ENCODE assay signal across 13 mouse cellular contexts in genomic region chr17:35465651-35466050, GRCm38 (mm10). TPM values are rescaled to one million over a fixed set of nuclear protein-coding genes. Genes with fewer than 3 reads are reported as not detected.
DNase-seq lines count a peak whose midpoint lies in the region; ATAC-seq and TF ChIP-seq lines count a peak whose summit lies in the region.
"Not testable (repeated sequence)": the region's sequence is repeated elsewhere in the genome, so short reads cannot be mapped to it uniquely, and the experiment has no call there.
"Had no signal": no experiment of that assay in that cellular context is flagged by ENCODE, and none has a peak within 500 bp of the region (broad histone marks: within the 10 kb centered on the region; RNA-seq: fewer than 3 reads in every experiment).

No protein-coding gene starts in this region.

- ATAC-seq in embryonic facial prominence, embryonic 11.5 days (replicated peaks; ENCODE audit: insufficient number of reproducible peaks, low FRiP score, low TSS enrichment, low read depth); hindbrain, postnatal 0 days: not testable (repeated sequence)
- peak; percentile 54; the same call in 1 of the 2 replicates for ATAC-seq in megakaryocyte progenitor cell, adult 5-6 weeks (replicated peaks; ENCODE audit: poor library complexity)

- peak; percentile 64 for DNase-seq in embryonic facial prominence, embryonic 11.5 days (ENCODE audit: low spot score)
- peak; percentile 57 for DNase-seq in hindbrain, postnatal 0 days (ENCODE audit: low spot score)
- DNase-seq in limb, embryonic 10.5 days (ENCODE audit: low spot score), result peak; percentile 77

- peaks cover 13% of the 10 kb centered on the region for H3K27me3 ChIP-seq in ES-Bruce4 (ENCODE audit: control insufficient read depth, insufficient read depth, low read length, poor library complexity, severe bottlenecking)
- H3K27me3 ChIP-seq in embryonic facial prominence, embryonic 11.5 days (ENCODE audit: control insufficient read depth, insufficient read depth, low read length), result peaks cover 16% of the 10 kb centered on the region
- peaks cover 16% of the 10 kb centered on the region for H3K27me3 ChIP-seq in hindbrain, postnatal 0 days (ENCODE audit: insufficient read depth, low read length)
- peaks cover 24% of the 10 kb centered on the region for H3K27me3 ChIP-seq in limb, embryonic 10.5 days (ENCODE audit: low read depth, poor library complexity, severe bottlenecking)
- peaks cover 13% of the 10 kb centered on the region for H3K27me3 ChIP-seq in small intestine, adult 2 months (ENCODE audit: control insufficient read depth, insufficient read depth, low read length)

- TF ChIP-seq POLR2A in ES-Bruce4 (IDR thresholded peaks at IDR 0.05; ENCODE audit: insufficient read depth, low read length); bone marrow macrophage, adult 2 months (IDR thresholded peaks at IDR 0.05; ENCODE audit: borderline replicate concordance, low read depth, low read length); small intestine, adult 2 months (IDR thresholded peaks at IDR 0.05; ENCODE audit: low read depth, low read length): not testable (repeated sequence)

- H3K4me2 ChIP-seq in embryonic facial prominence, embryonic 11.5 days (ENCODE audit: low read depth, low read length); hindbrain, postnatal 0 days (ENCODE audit: low read depth, low read length): not testable (repeated sequence)

- TF ChIP-seq EP300 in ES-Bruce4 (IDR thresholded peaks at IDR 0.05; ENCODE audit: insufficient read depth, low read depth, low read length), result not testable (repeated sequence)

- TF ChIP-seq CTCF in ES-Bruce4 (IDR thresholded peaks at IDR 0.05; ENCODE audit: low read depth, low read length), result peak; percentile 74
- TF ChIP-seq CTCF in bone marrow macrophage, adult 2 months (IDR thresholded peaks at IDR 0.05; ENCODE audit: low read depth, low read length), result peak; percentile 84
- TF ChIP-seq CTCF in hindbrain, postnatal 0 days (IDR thresholded peaks at IDR 0.05; ENCODE audit: low read depth), result peak; percentile 82
- peak; percentile 59; the same call in 1 of the 2 replicates for TF ChIP-seq CTCF in small intestine, adult 2 months (IDR thresholded peaks at IDR 0.05; ENCODE audit: extremely low read depth, insufficient read length, insufficient replicate concordance, low read depth, low read length)

- WGBS in embryonic facial prominence, embryonic 11.5 days, result 7% methylated on average over 8 of the region's 8 CpGs
- 10% methylated on average over 8 of the region's 8 CpGs for WGBS in hindbrain, postnatal 0 days
- 11% methylated on average over 8 of the region's 8 CpGs for WGBS in limb, embryonic 10.5 days
- 19% methylated on average over 8 of the region's 8 CpGs for WGBS in small intestine, adult 2 months

- H3K9ac ChIP-seq in ES-Bruce4 (ENCODE audit: low read depth, poor library complexity, severe bottlenecking); embryonic facial prominence, embryonic 11.5 days (replicated peaks; ENCODE audit: low read length); hindbrain, postnatal 0 days (replicated peaks; ENCODE audit: low read length): not testable (repeated sequence)

- H3K9me3 ChIP-seq in ES-Bruce4 (replicated peaks; ENCODE audit: control insufficient read depth, insufficient read depth, low read length, poor library complexity, severe bottlenecking); embryonic facial prominence, embryonic 11.5 days (replicated peaks; ENCODE audit: control insufficient read depth, low read length); hindbrain, postnatal 0 days (ENCODE audit: low read length); limb, embryonic 10.5 days (replicated peaks): not testable (repeated sequence)

- not testable (repeated sequence) for H3K4me1 ChIP-seq in ES-Bruce4 (ENCODE audit: control insufficient read depth, insufficient read depth, low read length); bone marrow macrophage, adult 2 months (ENCODE audit: control insufficient read depth, insufficient read depth, low read length); embryonic facial prominence, embryonic 11.5 days (ENCODE audit: control insufficient read depth, insufficient read depth, low read length); hindbrain, postnatal 0 days (ENCODE audit: insufficient read depth, low read length); small intestine, adult 2 months (ENCODE audit: control insufficient read depth, insufficient read depth, insufficient read length, low read length)
- peaks cover 12% of the 10 kb centered on the region for H3K4me1 ChIP-seq in limb, embryonic 10.5 days

- H3K27ac ChIP-seq in ES-Bruce4 (ENCODE audit: insufficient read depth, low read length); bone marrow macrophage, adult 2 months (ENCODE audit: insufficient read depth, low read depth, low read length); embryonic facial prominence, embryonic 11.5 days (replicated peaks; ENCODE audit: low read depth, low read length); hindbrain, postnatal 0 days; limb, embryonic 10.5 days; small intestine, adult 2 months (ENCODE audit: insufficient read depth, low read depth, low read length): not testable (repeated sequence)

- H3K4me3 ChIP-seq in ES-Bruce4 (ENCODE audit: low read depth, low read length); bone marrow macrophage, adult 2 months (ENCODE audit: insufficient read depth, low read length); embryonic facial prominence, embryonic 11.5 days (ENCODE audit: low read depth, low read length); hindbrain, postnatal 0 days (ENCODE audit: low read length); limb, embryonic 10.5 days; small intestine, adult 2 months (ENCODE audit: low read depth, low read length): not testable (repeated sequence)

- H3K36me3 ChIP-seq in ES-Bruce4 (ENCODE audit: control insufficient read depth, insufficient read depth, low read length, poor library complexity, severe bottlenecking); embryonic facial prominence, embryonic 11.5 days (replicated peaks; ENCODE audit: control insufficient read depth, insufficient read depth, low read depth, low read length); hindbrain, postnatal 0 days (ENCODE audit: insufficient read depth, low read length); limb, embryonic 10.5 days; small intestine, adult 2 months (ENCODE audit: control insufficient read depth, insufficient read depth, low read length): not testable (repeated sequence)

RNA-seq across cellular contexts. Expression of gene H2-Q10, which starts 4.2 kb away (rescaled TPM):
- 0.68 and 2.0 TPM in 2 replicates for polyA plus RNA-seq in ES-Bruce4 (2011; ENCODE audit: insufficient read depth, insufficient read length, low read depth, missing spikeins)
- 5.8 TPM in 2 replicates for polyA plus RNA-seq in bone marrow macrophage, adult 2 months (2012; ENCODE audit: insufficient read depth, insufficient read length, missing spikeins)
- polyA plus RNA-seq in embryonic facial prominence, embryonic 11.5 days (2014; fragmentation: Nextera tagmentation; extraction: Ambion mirVana), result 0.18 TPM in 2 replicates
- total RNA-seq in hindbrain, postnatal 0 days (2014; rRNA removed), result 0.07 TPM in 1 of 2 replicates, not detected in the other
- polyA plus RNA-seq in hindbrain, postnatal 0 days (2015; fragmentation: Nextera tagmentation; extraction: Ambion mirVana), result 0.21 and 0.30 TPM in 2 replicates
- 0.51 and 0.53 TPM in 2 replicates for polyA plus RNA-seq in limb, embryonic 10.5 days (2016; fragmentation: Nextera tagmentation; extraction: Ambion mirVana)
- total RNA-seq in megakaryocyte progenitor cell, adult 5-6 weeks (2015), result 0.64 and 0.78 TPM in 2 replicates
- total RNA-seq in megakaryocyte progenitor cell, adult 5-6 weeks (2017), result 0.30 and 0.71 TPM in 2 replicates
- polyA plus RNA-seq in small intestine, adult 2 months (2012; rRNA removed), result 8.5 and 12.0 TPM in 2 replicates

RNA-seq across cellular contexts. Expression of gene H2-Q7, which starts 26.7 kb away (rescaled TPM):
- polyA plus RNA-seq in ES-Bruce4 (2011; ENCODE audit: insufficient read depth, insufficient read length, low read depth, missing spikeins), result 4.9 and 5.0 TPM in 2 replicates
- polyA plus RNA-seq in bone marrow macrophage, adult 2 months (2012; ENCODE audit: insufficient read depth, insufficient read length, missing spikeins), result 15.8 and 18.3 TPM in 2 replicates
- polyA plus RNA-seq in embryonic facial prominence, embryonic 11.5 days (2014; fragmentation: Nextera tagmentation; extraction: Ambion mirVana), result 8.4 and 8.8 TPM in 2 replicates
- 1.5 and 2.4 TPM in 2 replicates for total RNA-seq in hindbrain, postnatal 0 days (2014; rRNA removed)
- polyA plus RNA-seq in hindbrain, postnatal 0 days (2015; fragmentation: Nextera tagmentation; extraction: Ambion mirVana), result 3.7 and 3.9 TPM in 2 replicates
- polyA plus RNA-seq in limb, embryonic 10.5 days (2016; fragmentation: Nextera tagmentation; extraction: Ambion mirVana), result 24.7 and 28.4 TPM in 2 replicates
- 41.7 and 63.1 TPM in 2 replicates for total RNA-seq in megakaryocyte progenitor cell, adult 5-6 weeks (2015)
- 23.7 and 30.0 TPM in 2 replicates for total RNA-seq in megakaryocyte progenitor cell, adult 5-6 weeks (2017)
- 74.1 and 186 TPM in 2 replicates for polyA plus RNA-seq in small intestine, adult 2 months (2012; rRNA removed)

RNA-seq across cellular contexts. Expression of gene Pou5f1, which starts 40.2 kb away (rescaled TPM):
- 397 and 429 TPM in 2 replicates for polyA plus RNA-seq in ES-Bruce4 (2011; ENCODE audit: insufficient read depth, insufficient read length, low read depth, missing spikeins)
- not detected in 2 replicates for polyA plus RNA-seq in bone marrow macrophage, adult 2 months (2012; ENCODE audit: insufficient read depth, insufficient read length, missing spikeins)
- 0.15 TPM in 1 of 2 replicates, not detected in the other for polyA plus RNA-seq in embryonic facial prominence, embryonic 11.5 days (2014; fragmentation: Nextera tagmentation; extraction: Ambion mirVana)
- not detected in 2 replicates for total RNA-seq in hindbrain, postnatal 0 days (2014; rRNA removed)
- polyA plus RNA-seq in hindbrain, postnatal 0 days (2015; fragmentation: Nextera tagmentation; extraction: Ambion mirVana), result not detected in 2 replicates
- polyA plus RNA-seq in limb, embryonic 10.5 days (2016; fragmentation: Nextera tagmentation; extraction: Ambion mirVana), result not detected in 2 replicates
- 0.34 and 0.39 TPM in 2 replicates for total RNA-seq in megakaryocyte progenitor cell, adult 5-6 weeks (2015)
- total RNA-seq in megakaryocyte progenitor cell, adult 5-6 weeks (2017), result 0.64 TPM in 1 of 2 replicates, not detected in the other
- not detected in 2 replicates for polyA plus RNA-seq in small intestine, adult 2 months (2012; rRNA removed)
- total RNA-seq: left cerebral cortex, postnatal 25 days had no signal
- polyA plus RNA-seq: heart, embryonic 13.5 days; hindbrain, embryonic 13.5 days; kidney, embryonic 14.5 days; neural tube, embryonic 12.5 days had no signal

RNA-seq across cellular contexts. Expression of gene H2-Q6, which starts 41.0 kb away (rescaled TPM):
- 2.1 and 2.2 TPM in 2 replicates for polyA plus RNA-seq in ES-Bruce4 (2011; ENCODE audit: insufficient read depth, insufficient read length, low read depth, missing spikeins)
- polyA plus RNA-seq in bone marrow macrophage, adult 2 months (2012; ENCODE audit: insufficient read depth, insufficient read length, missing spikeins), result 3.0 and 3.4 TPM in 2 replicates
- 0.74 and 1.0 TPM in 2 replicates for polyA plus RNA-seq in embryonic facial prominence, embryonic 11.5 days (2014; fragmentation: Nextera tagmentation; extraction: Ambion mirVana)
- 1.2 TPM in 1 of 2 replicates, not detected in the other for total RNA-seq in hindbrain, postnatal 0 days (2014; rRNA removed)
- 0.49 and 0.85 TPM in 2 replicates for polyA plus RNA-seq in hindbrain, postnatal 0 days (2015; fragmentation: Nextera tagmentation; extraction: Ambion mirVana)
- 2.6 and 3.8 TPM in 2 replicates for polyA plus RNA-seq in limb, embryonic 10.5 days (2016; fragmentation: Nextera tagmentation; extraction: Ambion mirVana)
- 23.3 and 37.3 TPM in 2 replicates for total RNA-seq in megakaryocyte progenitor cell, adult 5-6 weeks (2015)
- total RNA-seq in megakaryocyte progenitor cell, adult 5-6 weeks (2017), result 25.6 and 40.7 TPM in 2 replicates
- 23.8 and 59.3 TPM in 2 replicates for polyA plus RNA-seq in small intestine, adult 2 months (2012; rRNA removed)
- total RNA-seq: gastrocnemius, postnatal 25 days had no signal

RNA-seq across cellular contexts. Expression of gene Tcf19, which starts 51.0 kb away (rescaled TPM):
- 4.0 and 5.2 TPM in 2 replicates for polyA plus RNA-seq in ES-Bruce4 (2011; ENCODE audit: insufficient read depth, insufficient read length, low read depth, missing spikeins)
- polyA plus RNA-seq in bone marrow macrophage, adult 2 months (2012; ENCODE audit: insufficient read depth, insufficient read length, missing spikeins), result 19.5 and 22.6 TPM in 2 replicates
- 59.0 and 62.2 TPM in 2 replicates for polyA plus RNA-seq in embryonic facial prominence, embryonic 11.5 days (2014; fragmentation: Nextera tagmentation; extraction: Ambion mirVana)
- 23.2 and 30.9 TPM in 2 replicates for total RNA-seq in hindbrain, postnatal 0 days (2014; rRNA removed)
- polyA plus RNA-seq in hindbrain, postnatal 0 days (2015; fragmentation: Nextera tagmentation; extraction: Ambion mirVana), result 16.6 and 18.2 TPM in 2 replicates
- polyA plus RNA-seq in limb, embryonic 10.5 days (2016; fragmentation: Nextera tagmentation; extraction: Ambion mirVana), result 38.8 and 52.0 TPM in 2 replicates
- 23.3 and 23.8 TPM in 2 replicates for total RNA-seq in megakaryocyte progenitor cell, adult 5-6 weeks (2015)
- 8.5 and 8.7 TPM in 2 replicates for total RNA-seq in megakaryocyte progenitor cell, adult 5-6 weeks (2017)
- 7.3 and 8.1 TPM in 2 replicates for polyA plus RNA-seq in small intestine, adult 2 months (2012; rRNA removed)

Comparison
In these comparisons a context has a peak if more than half of its experiments do, and no peak if none do; other contexts are left out.
1. RNA of gene Pou5f1, which starts 40.2 kb away (polyA plus RNA-seq): 397 to 429 TPM in ES-Bruce4; not detected in bone marrow macrophage, adult 2 months, not detected in hindbrain, postnatal 0 days, not detected in limb, embryonic 10.5 days, not detected in small intestine, adult 2 months and 0.15 TPM in embryonic facial prominence, embryonic 11.5 days; every median in the first group is over 100 times any median in the second.
2. Peak in every context shown above with its lines, with median percentiles within 50 percentile points of each other: CTCF ChIP-seq and DNase-seq.